Mouse (Mus musculus) thymus, adult 18-20 months (tissue): ENCODE measurements around the gene Sort1.

Source experiments
- DNase-seq, 2 experiments: peaks; one replicate each; pipeline ENCODE4 v3.0.0; 2022; ENCODE audit warnings: mixed read lengths in 2 of 2

Sort1 gene

DNA sequence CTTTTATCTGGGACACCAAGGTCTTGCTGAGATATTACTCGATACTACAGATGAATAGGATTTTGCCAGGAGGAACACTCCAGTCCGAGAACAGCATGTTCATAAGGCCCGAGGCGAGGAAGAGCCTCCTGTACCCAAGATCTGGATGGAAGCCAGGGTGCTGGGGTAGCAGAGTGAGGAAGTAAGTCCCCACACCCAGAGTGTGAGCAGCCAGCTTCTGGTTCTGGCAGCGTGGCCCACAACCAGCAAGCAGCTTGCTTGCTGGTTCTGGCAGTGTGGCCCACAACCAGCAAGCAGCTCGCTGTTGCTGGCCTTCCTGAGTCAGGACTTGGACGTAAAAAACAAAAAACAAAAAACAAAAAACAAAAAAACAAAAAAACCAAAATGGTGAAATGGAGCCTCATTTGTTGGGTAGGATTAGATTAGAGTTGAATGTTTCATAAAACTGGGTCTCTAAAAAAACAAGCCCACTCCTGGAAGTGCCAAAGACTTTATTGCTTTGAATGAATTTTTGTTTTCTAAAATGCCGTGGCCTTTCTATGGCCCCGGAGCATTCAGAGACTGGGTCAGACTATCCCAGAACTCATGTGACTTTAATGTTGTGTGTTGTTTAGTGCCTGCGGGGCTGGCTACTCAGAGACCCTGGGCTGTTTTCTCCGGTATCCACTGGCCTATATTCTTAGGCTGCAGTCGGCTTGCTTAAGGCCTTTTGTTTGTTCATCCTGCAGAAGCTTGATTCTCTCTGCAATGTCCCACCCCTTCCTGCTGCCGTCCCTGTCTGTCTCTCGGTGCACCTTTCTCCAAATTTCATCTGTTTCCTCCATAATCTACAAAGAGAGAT is 11.7 kb downstream of the Sort1 start:
- no peak for DNase-seq

DNA sequence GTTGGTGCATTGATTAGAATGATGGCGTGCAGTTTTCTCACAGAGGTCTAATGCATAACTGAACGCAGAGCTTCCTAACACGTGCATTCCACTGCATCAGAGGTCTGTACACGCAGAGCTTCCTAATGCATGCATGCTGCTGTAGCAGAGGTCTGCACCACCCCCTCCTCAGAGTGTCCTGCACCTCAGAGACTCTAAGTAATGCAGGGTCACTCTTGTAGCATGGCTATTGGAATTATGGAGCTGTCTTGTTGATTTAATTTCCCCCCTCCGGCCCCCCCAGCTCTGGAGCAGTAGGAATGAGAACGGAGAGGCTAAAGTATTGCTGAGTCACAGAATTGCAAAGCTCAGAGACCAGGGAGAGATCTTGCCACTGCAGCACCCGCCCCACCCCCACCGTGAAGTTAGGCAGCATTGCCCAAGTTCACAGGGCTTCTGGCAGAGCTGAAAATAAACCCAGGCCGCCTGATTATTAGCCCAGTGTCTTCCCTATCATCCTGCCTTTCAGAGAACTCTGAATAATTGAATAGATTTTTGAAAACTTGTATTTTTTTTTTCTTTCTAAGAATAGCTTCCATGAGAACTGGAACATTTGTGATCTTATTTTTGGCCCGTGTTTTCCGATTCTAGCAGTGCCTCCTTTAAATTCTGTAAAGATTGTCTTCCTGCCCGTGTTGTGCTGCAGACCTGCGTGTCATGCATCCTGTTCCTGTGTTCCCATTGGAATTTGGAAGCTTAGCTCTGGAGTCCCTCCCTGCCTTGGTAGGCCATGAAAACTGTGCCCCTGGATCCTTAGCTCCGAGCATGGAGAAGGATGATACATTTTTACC is 12.6 kb downstream of the Sort1 start:
- DNase-seq: peak in 1 of 2 experiments; percentile 7

DNA sequence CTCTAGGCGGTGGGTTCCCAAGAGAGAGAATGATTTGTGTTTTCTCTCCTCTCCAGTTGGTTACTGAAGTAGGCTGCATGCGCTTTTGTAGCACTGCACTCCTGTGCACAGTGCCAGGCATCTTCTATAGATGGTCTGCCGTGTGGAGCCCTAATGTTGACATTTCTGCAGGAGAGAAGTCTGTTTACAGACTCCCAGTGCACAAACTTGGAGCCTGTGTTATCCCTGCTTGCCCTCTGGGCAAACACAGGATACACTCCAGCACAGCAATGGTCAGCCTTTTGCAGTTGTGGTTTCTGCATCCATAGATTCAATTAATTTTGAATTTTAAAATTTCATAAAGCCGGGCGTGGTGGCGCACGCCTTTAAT is 13.2 kb downstream of the Sort1 start:
- no peak for DNase-seq

DNA sequence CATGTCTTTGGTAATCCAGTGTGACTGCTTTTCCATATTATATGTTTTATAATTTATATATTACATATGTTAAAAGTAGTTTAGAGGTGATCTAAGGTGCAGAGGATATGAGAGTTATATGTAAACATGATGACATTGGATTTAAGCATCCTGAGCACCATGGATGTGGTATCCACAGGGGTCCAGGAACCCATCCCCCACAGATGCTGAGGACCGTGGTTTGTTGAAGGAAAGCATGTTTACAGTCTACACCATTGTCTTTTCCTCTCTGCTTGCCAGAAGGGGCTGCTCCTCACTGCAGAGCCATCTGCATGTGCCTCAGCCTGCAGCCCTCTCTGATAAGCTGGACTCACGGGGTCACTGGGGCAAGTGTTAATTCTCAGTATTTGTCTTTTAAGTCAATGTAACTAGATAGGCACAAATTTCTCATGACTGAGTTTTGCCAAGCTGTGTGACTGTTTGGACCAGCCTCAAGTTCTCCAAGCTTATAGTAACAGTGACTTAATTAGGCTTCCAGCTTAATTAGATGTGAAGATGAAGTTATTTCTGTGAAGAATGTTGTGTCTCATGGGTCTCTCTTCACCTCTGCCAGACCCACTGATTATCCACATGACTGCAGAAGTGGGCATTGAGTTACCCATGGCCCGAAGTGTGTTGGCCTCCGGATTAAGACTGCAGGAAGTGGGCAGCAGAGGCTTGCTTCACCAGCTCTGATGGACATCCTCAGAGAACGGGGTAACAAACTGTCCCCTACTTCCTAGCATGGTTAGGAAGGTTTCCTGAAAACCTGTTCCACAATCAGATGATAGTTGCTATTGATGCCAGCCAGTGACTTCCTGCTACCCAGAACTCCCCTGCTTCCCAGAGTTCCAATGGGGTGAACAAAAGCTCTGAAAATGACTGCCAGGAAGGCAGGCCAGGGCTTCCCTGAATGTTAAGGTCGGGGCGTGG is 14.0 kb downstream of the Sort1 start:
- no peak for DNase-seq

DNA sequence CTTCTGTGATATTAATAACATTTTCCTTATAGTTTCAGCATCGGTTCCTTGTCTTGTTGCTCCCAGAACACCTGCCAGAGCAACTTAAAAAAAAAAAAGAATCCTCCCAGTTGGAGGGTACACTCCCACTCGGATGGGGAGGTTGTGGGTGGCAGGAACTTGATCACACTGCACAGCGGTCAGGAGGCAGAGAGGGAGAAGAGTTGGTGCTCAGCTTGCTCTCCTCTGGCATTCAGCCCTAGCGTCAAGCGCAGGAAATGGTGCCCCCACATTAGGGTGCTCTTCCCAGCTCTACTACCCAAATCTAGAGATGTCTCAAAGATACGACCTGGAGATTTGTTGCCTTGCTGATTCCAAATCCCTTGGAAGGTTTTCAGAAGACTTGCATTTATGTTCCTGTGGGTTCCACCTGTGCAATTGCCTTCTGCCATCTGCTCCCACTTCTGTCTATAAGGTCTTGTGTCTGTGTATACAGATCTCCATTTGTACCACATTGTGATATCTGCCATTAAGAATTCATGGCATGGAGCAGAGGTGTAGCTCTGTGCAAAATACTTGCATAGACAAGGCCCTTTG is 16.7 kb downstream of the Sort1 start:
- DNase-seq: no peak

GRCm38 (mm10) chr3:108303683-108304082 is 19.8 kb downstream of the Sort1 start:
- no peak for DNase-seq

- no peak for DNase-seq
These were observed 20.9 kb downstream of the Sort1 start for GRCm38 (mm10) chr3:108304747-108305146.

DNA sequence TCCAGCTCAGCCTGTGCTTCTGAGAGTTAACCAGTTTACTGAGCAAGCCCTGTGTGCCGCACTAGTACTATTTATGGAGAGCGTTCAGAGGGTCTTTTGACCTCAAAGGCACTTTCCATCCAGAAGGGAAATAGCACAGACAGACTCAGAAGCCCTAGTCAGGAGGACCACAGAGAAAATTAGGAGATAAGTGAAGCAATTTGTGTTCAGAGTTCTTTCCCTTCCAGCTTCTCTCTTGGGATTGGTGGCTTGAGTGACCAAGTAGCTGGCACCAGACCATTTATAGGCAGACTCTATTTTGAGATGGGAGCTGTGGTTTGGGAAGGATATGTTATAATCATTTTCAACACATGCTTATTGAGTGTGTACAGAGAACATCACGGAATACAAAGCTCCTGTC is 22.5 kb downstream of the Sort1 start:
- no peak for DNase-seq

- DNase-seq: no peak
These were observed 23.6 kb downstream of the Sort1 start for GRCm38 (mm10) chr3:108307485-108307884.

DNA sequence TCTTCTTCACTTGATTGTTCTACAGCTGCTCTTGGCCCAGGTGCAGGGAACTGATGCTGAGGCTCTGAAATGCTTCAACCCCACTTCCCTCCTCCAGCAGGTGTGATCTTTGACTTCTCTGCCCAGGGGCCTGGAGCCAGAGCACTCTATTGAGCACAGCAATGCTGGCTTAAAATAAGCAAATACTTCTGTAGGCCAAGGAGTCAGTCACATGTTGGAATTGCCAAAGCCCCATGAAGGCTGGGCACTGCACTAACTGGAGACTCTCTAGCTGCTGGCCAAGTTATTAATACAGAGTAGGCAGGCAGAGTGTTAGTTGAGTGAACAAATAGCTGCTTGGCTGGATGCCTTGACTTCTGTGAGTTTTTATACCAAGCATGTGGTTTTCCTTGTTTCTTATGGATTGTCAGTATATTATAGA is 27.0 kb downstream of the Sort1 start:
- DNase-seq: no peak

- DNase-seq: no peak
These were observed 27.8 kb downstream of the Sort1 start for GRCm38 (mm10) chr3:108311688-108312087.

DNA sequence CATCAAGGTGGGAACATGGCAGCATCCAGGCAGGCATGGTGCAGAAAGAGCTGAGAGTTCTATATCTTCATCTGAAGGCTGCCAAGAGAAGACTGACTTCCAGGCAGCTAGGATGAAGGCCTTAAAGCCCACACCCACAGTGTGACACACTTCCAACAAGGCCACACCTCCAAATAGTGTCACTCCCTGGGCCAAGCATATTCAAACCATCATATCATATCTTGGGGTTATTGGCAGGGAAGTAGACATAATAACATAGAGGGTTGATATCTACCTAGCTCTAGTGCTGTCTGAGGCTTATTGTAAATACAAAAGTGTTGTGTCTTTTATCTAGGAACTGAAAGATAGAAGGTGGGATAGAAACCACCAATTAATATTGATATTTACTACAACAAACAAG is 28.5 kb downstream of the Sort1 start:
- DNase-seq: no peak

DNA sequence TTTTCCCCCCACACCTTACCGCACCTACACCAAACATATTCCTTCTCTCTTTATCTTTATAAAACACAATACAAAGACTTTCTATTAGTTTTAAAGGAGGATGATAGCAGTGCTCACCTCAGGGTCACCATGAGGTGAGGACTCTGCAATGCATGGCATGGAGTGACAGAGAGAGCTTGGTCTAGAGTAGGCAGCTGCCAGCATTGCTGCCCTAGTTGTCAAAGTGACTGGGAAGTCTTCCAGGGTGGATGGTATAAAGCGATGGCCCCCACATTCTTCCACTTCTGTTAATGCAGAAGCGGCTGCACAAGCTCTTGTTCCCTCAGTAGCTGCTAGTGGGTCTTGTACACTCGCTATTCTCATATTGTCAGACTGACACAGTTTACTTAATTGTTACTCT is 29.3 kb downstream of the Sort1 start:
- DNase-seq: no peak

- no peak for DNase-seq
These were observed 30.3 kb downstream of the Sort1 start for GRCm38 (mm10) chr3:108314038-108314675.

- no peak for DNase-seq
These were observed 34.6 kb downstream of the Sort1 start for GRCm38 (mm10) chr3:108318517-108318916.

DNA sequence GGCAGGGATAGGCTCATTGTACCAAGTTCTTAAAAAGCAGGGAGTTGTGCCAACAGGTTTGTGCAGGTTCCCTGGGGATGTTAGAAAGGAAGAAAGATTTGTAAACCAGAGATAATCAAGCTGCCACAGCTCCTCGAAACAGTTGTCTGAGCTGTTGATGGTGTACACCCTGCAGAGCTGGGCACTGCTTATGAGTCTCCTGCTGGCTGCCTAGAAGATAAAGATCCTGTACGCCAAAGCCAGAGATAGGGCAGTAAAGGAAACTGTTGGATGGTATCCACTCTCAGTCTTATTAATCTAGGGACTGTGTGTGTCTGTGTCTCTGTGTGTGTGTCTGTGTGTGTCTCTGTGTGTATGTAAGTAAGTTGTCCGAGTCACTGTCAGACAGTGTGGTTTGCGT is 37.8 kb downstream of the Sort1 start:
- DNase-seq: no peak

DNA sequence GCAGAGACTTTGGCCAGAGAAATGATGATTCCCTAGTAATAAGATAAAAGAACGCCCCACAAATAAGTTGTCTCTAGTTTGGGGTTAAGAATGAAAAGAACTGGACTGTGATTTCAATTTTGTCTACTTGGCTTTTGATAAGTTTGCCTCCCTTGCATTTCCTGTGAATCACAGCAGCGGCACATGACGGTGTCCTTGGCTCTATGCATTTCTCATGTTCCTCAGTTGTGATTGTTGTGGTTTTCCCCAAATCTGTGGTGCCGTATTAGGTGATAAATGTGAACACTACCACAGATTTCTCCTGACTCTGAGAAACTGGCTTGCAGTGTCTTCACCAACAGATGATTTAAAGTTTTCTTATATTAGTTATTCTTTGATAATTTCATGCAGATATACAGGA is 38.3 kb downstream of the Sort1 start:
- DNase-seq: no peak

- no peak for DNase-seq
These were observed 39.1 kb downstream of the Sort1 start for GRCm38 (mm10) chr3:108322962-108323361.

DNA sequence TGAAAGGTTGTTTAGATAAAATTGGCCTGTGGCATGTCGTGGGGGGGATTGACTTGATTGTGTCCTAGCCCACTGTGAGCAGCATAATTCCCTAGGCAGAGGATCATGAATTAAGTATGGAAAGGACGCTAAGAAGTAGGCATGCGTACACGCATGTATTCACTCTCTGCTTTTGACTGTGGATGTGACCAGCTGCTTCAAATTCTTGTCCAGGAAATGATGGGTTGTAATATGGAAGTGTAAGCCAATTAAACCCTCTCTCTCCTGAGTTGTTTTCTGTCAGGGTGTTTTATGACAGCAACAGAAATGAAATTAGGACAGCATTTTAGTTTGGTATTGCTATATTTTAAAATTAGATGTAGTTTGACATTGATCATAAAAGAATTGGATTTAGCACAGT is 41.0 kb downstream of the Sort1 start:
- no peak for DNase-seq

- DNase-seq: no peak
These were observed 41.6 kb downstream of the Sort1 start for GRCm38 (mm10) chr3:108325521-108325920.

DNA sequence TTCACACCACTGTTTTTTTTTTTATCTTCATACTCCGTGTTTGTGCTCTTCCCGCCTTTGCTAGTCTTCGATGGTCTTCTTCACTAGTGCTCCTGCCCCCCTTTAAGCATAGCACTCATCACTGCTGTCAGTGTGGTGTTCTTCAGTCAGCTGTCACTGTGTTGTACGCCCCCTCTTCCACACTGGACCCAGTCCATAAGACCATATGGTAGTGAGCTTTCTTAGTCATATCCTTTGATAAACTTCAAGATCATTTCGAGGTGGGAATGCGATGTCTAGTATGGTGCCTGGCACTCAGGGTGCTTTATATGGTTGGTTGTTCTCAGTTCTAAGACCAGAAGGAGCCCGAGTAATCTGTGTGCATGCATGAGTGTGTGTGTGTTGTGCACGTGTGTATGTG is 43.4 kb downstream of the Sort1 start:
- no peak for DNase-seq

DNA sequence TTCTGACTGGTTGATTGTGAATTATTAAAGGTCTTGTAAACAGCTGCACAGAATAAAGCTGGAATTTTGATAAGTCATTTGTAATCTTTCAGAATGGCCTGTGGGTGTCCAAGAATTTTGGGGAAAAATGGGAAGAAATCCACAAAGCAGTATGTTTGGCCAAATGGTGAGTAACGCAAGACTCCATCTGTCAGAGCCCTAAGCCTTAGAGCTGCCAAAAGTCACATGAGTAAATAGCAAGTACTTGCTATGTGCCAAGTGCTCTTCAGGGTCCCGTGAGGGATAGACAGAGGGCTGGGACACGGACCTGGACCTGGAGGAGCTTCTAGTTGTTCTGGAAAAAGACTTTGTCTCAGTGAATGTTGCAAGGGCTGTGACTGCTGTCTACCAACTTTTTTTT is 44.0 kb downstream of the Sort1 start:
- DNase-seq: no peak
